Comparison of ENCODE assay signal across 13 mouse cellular contexts in the genomic region with DNA sequence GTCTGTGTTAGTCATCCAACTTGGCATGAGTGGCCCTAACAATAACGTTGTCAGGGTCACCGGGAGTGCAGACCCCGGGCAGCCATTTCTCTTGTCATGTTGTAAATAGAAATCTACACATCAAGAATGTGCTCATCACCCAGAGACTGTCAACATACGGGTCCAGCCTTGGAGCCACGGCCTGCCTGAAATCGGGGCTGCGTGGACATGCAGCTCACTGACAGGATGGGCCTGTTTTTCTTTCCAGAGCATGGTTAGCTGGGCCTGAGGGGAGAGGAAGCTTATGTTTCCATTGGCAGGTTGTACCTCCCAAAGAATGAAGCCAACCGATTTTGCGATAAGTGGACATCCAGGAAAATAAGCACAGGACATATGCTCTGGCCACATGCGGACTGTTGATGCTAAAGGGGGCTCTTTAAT.
DNase-seq lines count a peak whose midpoint lies in the region; ATAC-seq and TF ChIP-seq lines count a peak whose summit lies in the region.
"Had no signal": no experiment of that assay in that cellular context is flagged by ENCODE, and none has a peak within 500 bp of the region (broad histone marks: within the 10 kb centered on the region; RNA-seq: fewer than 3 reads in every experiment).

No protein-coding gene starts in this region.

- no peaks in the 10 kb centered on the region for H3K9me3 ChIP-seq in heart, embryonic 16.5 days (replicated peaks; ENCODE audit: control insufficient read depth, low read length)
- no peaks in the 10 kb centered on the region for H3K9me3 ChIP-seq in lung, postnatal 0 days (ENCODE audit: low read length)
- H3K9me3 ChIP-seq: forebrain, embryonic 12.5 days; liver, embryonic 13.5 days; midbrain, embryonic 15.5 days had no signal

- no peak overlapping the region for H3K27ac ChIP-seq in heart, embryonic 16.5 days (ENCODE audit: low read length)
- H3K27ac ChIP-seq in lung, postnatal 0 days (ENCODE audit: low read length) = no peak overlapping the region
- H3K27ac ChIP-seq: forebrain, embryonic 12.5 days; liver, embryonic 13.5 days; midbrain, embryonic 15.5 days had no signal

- TF ChIP-seq EP300 in lung, postnatal 0 days (IDR thresholded peaks at IDR 0.05) = no peak

- peaks cover 4% of the 10 kb centered on the region; the same call in 1 of the 2 replicates for H3K4me1 ChIP-seq in heart, embryonic 16.5 days (ENCODE audit: control insufficient read depth, insufficient read depth, low read length)
- H3K4me1 ChIP-seq in lung, postnatal 0 days (ENCODE audit: insufficient read depth, low read depth, low read length) = no peaks in the 10 kb centered on the region
- H3K4me1 ChIP-seq: forebrain, embryonic 12.5 days; liver, embryonic 13.5 days; midbrain, embryonic 15.5 days had no signal

- ATAC-seq in heart, embryonic 16.5 days (replicated peaks; ENCODE audit: extremely low read depth, insufficient read depth, low FRiP score) = peak; percentile 69; the same call in 1 of the 2 replicates
- peak; percentile 79 for ATAC-seq in lung, postnatal 0 days
- ATAC-seq: midbrain, embryonic 15.5 days had no signal

- H3K4me2 ChIP-seq in heart, embryonic 16.5 days (ENCODE audit: low read depth, low read length) = no peak overlapping the region
- no peak overlapping the region for H3K4me2 ChIP-seq in lung, postnatal 0 days (replicated peaks; ENCODE audit: low read depth, low read length)
- H3K4me2 ChIP-seq: forebrain, embryonic 12.5 days; liver, embryonic 13.5 days; midbrain, embryonic 15.5 days had no signal

- no peak overlapping the region for H3K4me3 ChIP-seq in heart, embryonic 16.5 days (ENCODE audit: low read length)
- H3K4me3 ChIP-seq in lung, postnatal 0 days (ENCODE audit: low read depth, low read length) = no peak overlapping the region
- H3K4me3 ChIP-seq: forebrain, embryonic 12.5 days; liver, embryonic 13.5 days; midbrain, embryonic 15.5 days had no signal

- no peak overlapping the region for H3K9ac ChIP-seq in heart, embryonic 16.5 days (ENCODE audit: low read length)
- no peak overlapping the region for H3K9ac ChIP-seq in lung, postnatal 0 days (replicated peaks; ENCODE audit: low read depth)
- H3K9ac ChIP-seq: forebrain, embryonic 12.5 days; liver, embryonic 13.5 days; midbrain, embryonic 15.5 days had no signal

- no peaks in the 10 kb centered on the region for H3K27me3 ChIP-seq in heart, embryonic 16.5 days (ENCODE audit: control insufficient read depth, insufficient read depth, low read length)
- no peaks in the 10 kb centered on the region for H3K27me3 ChIP-seq in lung, postnatal 0 days (replicated peaks; ENCODE audit: insufficient read depth, low read length)
- H3K27me3 ChIP-seq: forebrain, embryonic 12.5 days; liver, embryonic 13.5 days; midbrain, embryonic 15.5 days had no signal

- 62% methylated on average over 10 of the region's 10 CpGs for WGBS in heart, embryonic 16.5 days
- 47% methylated on average over 10 of the region's 10 CpGs for WGBS in lung, postnatal 0 days

- DNase-seq in urinary bladder, postnatal 14 days (ENCODE audit: low spot score) = peak; percentile 12
- no peak for DNase-seq in urinary bladder, adult 18-20 months (ENCODE audit: low spot score in 2 of 2)
- DNase-seq in lung, postnatal 0 days (ENCODE audit: low spot score) = peak; percentile 46
- no peak for DNase-seq in cerebellum, adult 9-10 months
- DNase-seq in adrenal gland, postnatal 14 days = no peak
- no peak for DNase-seq in kidney, adult 8-10 months
- DNase-seq: cerebellum, postnatal 10 days; gastrocnemius, postnatal 25 days; layer of hippocampus, postnatal 36 days; liver, embryonic 13.5 days had no signal

- no peak for TF ChIP-seq CTCF in lung, postnatal 0 days (IDR thresholded peaks at IDR 0.05)

- no peaks in the 10 kb centered on the region for H3K36me3 ChIP-seq in heart, embryonic 16.5 days (ENCODE audit: control insufficient read depth, insufficient read depth)
- H3K36me3 ChIP-seq in lung, postnatal 0 days (ENCODE audit: insufficient read depth, low read length) = no peaks in the 10 kb centered on the region
- H3K36me3 ChIP-seq: forebrain, embryonic 12.5 days; liver, embryonic 13.5 days; midbrain, embryonic 15.5 days had no signal

Comparison
In these comparisons a context has a peak if more than half of its experiments do, and no peak if none do; other contexts are left out.
1. DNase-seq: peak in urinary bladder, postnatal 14 days (single experiment) and lung, postnatal 0 days (single experiment); none in urinary bladder, adult 18-20 months (0 of 2), cerebellum, adult 9-10 months (single experiment), adrenal gland, postnatal 14 days (single experiment) and kidney, adult 8-10 months (0 of 2).